Mouse (Mus musculus) testis, postnatal 10 days (tissue): ENCODE measurements around the gene Lrrc25.

Experiments
- DNase-seq: peaks from one replicate; pipeline ENCODE4 v3.0.0; 2021; ENCODE audit warnings: low spot score

Lrrc25 gene

DNA sequence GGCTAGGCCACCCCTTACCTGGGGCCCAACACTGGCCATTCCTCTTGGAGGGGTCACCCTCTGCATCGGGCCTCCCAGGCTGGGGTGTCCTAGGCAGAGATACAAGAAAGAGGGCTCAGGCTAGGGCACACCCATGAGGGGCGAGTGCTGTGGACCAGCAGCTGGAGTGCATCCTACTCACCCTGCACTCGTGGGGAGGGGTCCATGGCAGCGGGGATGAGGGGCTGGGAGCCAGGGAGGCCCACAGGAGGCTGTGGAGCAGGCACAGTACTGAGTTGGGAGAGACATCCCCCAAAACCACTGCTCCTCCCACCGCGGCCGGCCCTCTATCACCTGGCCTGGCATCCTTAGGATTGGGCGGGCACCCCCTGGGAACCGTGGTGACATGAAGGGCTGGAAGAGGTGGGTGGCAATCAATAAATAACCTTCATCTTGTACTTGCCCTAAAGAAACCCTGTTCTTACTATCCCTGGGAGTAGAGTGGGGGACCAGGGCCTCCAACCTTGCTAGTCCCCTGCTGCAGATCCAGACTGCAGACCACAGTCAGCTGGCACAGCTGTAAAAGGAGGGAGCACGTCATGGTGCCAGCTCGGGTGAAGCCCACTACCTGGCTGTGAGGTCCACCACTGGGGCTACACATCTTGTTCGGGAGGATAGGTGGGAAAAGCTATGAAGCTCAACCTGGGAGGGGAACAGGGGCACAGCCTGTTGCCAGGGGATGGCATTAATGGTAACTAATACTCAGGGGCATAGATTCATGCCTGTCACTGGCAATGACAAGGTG, 16.3 kb upstream of the Lrrc25 start:
- no peak for DNase-seq

DNA sequence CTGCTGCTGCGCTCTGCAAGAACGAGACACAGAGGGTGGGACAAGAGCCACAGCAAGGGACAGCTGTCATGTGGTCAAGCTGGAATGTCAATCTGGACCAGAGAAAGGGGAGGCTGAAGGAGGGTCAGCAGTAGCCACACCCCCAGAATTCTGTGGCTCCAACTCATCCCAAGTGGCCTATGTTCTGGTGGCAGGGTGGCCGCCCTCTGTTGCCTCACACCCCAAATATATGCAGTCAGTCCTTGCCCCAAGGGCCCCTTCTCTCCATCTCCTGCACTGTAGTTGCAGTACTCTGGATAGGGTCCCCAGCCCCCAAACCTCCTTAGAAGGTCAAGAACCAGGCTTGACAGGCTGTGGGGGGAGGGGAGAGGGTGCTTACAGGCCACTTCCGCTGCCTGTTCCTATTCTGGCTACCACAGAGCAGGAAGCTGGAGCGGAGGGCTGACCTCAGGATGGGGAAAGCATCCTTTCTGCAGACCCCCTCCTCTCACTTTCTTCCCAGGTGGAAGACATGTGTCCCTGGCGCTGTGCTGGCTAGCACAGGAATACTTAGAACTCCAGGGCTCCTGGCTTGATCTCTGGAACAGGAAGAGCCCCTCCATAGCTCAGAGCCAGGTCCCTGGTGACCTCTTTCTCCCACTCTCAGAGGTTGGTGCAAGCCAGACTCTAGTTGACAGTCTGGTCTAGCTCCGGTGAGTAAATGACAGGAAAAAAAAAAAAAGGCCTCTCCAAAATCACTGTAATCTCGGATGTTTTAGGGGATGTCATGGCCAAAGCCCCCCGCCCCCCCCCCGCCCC, 15.3 kb upstream of the Lrrc25 start:
- no peak for DNase-seq

DNA sequence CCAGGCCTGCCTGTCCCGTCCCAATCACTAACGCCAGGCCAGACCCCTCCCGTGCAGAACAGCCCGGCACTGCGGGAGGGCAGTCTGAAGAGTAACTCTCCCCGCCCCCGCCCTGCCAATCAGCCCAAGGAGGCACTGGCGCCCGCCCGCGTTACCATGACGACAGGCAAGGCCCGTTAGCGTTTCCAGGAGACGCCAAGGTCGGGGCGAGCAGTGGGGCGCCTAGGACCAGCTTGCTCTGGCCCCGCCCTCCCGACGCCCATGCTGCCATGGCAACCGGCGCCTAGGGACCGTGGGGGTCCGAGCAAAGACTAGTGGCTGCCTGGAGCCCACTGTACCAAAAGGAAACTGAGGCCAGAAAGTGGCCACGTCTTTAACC, 14.7 kb upstream of the Lrrc25 start:
- peak; percentile 93 for DNase-seq

DNA sequence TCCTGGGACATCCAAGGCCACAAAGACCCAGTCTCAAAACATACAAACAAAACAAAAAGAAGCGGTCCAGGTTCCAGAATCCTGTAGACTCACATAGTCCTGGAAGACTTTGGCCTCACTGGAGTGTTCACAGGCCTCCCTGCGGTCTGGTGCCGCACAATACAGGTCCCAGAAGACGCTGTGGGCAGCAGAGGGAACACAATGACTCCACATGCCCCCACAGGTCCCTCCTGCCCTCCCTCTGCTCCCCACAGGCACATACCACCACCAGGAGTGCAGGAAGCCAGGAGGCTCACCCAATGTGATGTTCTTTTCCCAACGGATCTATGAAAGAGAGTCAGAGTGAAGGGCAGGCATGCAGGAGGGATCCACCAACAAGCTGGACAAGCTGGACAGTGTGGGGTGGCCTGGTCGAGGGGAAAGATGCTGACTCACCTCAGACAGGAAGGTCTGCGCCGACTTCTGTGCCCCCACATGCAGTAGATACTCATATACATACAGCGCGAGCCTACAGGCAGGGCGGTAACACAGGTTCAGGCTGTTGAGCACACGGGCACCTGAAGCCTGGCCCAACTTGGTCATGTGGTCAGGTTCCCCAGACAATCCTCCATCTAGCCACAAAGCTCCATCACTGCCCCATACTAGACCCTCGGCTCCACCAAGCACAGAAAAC, 13.7 kb upstream of the Lrrc25 start:
- no peak for DNase-seq

DNA sequence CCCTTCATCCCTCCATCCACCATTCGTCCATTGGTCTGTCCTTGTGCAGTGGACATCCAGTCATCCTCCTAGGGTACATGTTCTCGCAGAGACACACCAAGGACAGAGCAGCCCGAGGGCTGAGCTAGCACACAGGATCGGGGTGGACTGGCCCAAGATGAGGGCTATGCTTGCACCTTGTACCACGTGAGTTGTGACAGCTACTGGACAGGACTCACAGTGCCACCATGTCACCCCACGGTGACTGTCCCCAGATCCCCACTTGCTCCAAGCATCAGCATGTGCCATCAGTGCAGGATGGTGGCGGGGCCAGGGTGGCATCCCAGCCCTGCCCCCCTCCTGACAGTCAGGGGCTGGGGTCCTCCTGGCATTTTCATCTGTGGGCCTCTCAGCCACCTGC, 11.4 kb upstream of the Lrrc25 start:
- no peak for DNase-seq

DNA sequence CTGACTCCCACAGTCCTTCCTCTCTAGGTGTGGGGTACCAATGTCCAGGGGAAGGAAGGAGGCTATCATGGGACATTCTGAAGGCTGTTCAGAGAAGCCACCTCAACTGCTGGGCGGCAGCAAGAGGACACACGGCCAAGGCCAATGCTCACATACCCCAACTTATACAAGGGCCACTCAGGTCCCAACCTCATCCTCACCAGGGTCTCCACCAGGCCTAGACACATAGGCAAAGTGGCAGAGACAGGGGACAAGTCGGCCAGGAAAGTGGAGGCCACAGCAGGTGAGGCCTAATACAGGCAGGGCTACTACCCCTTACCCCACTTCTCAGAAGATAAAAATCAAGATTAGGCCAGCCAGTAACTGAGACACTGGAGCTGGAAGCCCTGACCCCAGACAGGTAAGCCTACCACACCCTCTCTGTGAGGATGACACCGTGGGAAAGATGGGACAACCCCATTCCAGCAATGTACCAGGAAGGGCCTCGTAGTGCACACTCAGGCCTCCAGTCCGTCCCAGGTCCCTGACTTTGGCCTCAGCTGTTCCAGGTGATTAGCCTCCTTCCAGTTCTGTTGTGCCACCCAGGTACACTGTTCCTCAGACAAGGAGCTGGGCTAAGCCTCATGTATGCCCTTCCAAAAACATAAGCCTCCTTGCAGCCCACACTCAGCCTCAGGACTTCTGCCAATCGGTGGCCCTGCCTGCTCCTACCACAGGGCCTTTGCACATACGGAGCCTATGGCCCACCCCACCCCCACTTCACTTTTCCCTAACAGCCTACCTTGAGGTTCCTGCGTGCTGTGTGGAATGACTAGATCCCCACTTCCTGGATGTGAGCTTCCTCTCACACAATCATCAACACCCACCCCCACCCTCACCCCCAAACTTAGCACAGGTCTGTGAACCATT, 9.8 kb upstream of the Lrrc25 start:
- no peak for DNase-seq

DNA sequence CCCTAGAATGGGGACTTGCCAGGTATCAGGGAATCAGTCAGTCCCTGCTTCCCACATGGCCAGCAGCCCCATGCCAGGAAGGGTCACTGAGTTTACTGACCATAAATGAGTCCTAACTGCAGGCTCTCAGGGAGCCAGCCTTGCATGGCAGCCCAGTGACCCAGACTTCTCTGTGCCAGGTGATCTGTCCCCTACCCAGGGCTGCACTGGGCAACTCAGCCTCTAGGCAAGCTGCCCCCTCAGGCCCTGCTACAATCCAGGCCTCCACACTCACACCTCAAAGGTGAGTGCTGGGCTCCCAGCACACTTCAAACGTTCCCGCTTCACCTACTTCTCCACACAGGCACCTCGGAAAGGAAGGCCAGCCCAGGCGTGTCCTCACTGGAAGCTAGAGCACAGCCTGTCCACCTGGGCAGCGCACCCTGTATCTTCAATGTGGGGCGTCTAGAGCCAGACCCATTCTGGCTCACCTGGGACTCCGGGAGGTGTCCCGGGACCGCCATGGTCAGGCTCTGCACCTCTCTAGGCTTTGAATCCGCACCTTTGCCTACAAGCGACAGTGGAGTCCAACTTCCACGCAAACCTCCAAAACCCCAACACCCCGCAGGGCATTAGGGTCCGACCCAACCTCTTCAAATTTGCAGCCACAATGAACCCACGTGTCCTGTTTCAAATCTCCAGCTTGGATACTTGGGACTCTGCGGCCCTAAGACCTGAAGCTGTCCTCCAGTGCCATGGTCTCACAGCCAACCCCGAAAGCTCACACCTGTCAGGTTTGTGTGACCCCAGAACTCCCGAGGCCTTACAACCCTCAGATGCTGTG, 9.0 kb upstream of the Lrrc25 start:
- no peak for DNase-seq

DNA sequence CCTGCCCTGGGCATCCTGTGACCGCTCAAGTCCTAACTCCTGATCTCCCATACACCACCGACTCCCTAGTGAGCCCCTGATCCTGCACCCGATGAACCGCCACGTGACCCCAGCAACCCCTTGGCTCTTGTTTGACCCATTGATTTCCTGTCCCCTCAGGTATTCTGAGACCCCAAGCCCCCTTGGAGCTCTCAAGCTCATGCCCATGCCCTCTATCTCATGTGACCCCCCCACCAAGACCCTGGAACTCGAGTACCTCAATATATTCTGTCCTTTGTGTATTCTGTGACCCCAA, 8.4 kb upstream of the Lrrc25 start:
- DNase-seq: no peak

DNA sequence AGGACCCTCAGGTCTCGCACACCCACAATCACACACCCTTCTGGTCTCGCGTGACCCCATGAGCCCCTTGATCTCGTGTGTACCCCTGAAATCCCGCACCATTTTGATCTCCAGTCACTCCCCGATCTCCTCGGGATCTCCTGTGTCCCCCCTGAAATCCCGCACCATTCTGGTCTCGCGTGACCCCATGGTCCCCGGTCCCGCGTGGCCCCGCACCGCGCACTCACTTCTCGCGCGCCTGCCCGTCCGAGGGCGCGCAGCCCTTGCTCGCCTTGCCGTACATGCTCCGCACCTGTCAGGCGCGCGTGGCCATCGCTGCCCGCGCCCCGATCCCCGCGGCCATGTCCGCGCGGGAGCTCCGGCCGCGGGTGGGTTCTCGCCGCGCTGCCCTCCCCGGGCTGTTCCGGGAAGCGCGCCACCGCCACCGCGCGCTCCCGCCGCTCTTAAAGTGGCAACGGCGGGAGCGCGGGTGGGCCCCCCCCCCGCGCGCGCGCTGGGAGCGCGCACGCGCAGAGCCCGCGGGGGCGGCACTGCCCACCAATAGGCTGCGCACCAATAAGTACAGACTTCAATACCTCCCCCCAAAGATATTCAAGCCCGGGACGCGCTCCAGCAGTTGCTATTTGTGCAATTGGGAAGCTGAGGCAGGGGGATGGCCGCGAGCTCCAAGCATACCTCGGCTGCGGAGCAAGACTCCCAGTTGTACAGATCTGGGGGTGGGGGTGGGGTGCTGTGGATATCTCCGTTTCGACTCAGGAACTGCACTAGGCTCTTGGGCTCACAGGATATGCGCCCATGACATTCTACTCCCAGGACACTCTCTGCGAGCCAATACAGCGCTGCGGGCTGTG, 7.8 kb upstream of the Lrrc25 start:
- peak; percentile 75 for DNase-seq

DNA sequence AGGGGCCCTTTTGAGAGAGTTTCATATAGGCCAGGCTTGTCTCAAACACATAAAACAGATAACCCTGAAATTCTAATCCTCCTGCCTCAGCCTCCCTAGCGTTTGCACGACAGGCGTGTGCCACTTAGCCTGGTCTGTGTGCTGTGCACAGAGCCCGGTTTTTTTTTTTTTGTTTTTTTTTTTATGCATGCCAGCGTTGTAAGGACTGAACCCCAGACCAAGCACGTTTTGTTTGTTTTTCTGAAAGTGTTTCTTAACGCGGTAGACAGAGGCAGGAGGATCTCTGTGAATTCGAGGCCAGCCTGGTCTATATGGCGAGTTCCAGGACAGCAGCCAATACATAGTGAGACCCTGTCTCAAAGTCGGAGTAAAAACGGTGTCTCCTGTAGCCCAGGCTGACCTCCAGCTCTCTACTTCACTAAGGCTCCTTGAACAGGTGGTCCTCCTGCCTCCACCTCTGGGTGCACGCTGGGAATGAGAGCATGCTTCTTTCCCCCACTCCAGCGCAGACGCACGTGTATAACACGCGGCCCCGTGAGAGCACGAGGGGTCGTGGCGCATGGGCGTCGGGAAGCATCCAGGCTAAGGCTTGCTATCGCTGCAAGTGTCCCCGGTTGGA, 7.1 kb upstream of the Lrrc25 start, which contains the start of gene Ssbp4:
Gene Ssbp4, minus strand, starts transcription at position 124 of the 619 bp plus-strand sequence.
- DNase-seq: no peak

DNA sequence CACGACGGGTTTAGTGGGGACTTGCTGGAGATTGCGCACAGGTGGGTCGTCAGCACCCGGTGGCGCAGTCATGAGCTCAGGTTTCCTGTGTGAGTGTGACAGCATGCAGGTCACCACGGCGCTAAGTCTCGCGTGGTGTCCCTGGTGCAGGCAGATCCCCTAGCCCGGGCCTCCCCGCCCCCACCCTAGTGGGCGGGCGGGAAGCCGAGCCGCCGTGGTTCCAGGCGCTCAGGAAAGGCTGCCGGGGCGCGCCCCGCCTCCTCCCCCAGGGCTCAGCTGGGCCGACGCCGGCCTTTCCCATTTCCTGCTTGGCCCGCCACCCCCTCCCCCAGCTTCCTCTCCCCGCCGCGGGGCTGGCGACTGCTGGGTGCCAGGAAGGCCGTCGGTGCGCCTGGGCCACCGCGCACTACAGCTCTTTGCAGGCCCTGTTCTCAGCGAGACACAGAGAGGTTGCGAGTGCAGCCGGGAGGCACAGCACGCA, 6.5 kb upstream of the Lrrc25 start:
- peak; percentile 94 for DNase-seq

DNA sequence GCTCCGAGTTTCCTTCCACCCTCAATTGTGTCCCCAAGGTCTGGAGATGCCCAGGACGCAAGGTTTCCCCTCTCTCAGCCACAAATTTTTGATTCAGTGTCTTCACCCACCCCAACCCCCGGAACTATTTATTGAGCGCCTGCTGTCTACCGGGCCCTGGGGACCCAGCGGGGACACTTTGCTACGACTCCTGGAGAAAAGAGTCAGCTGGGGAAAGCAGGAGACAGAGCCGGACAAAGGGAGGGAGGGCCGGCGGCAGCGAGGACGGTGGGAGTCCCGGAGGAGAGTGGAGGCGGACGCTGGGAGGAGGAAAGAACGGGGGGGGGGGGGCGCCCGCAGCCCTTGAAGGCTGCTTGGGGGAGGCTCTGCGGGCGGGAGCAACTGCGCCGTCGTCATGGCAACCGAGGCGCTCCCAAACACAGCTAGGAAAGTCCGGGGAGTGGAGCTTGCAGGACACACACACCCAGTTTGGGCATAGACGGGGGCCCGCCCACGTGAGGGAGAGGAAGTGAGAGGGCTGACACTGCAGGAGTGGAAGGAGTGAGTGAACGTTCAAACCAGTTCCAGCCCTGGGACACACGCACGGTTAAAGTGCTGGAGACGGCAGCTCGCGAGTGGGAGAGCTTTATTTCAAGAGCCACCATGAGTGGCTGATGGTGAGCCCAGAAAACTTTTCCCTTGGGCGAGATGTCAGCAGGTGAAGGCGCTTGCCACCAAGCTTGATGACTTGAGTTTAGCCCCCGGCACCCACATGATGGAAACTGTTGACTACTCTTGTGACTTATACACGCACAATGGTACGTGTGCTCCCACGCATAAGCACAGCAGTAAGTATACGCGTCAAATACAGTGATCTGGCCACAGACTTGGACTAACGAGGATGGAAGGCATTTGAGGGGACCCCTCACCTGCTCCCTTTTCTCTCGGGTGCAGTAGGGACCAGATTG, 5.8 kb upstream of the Lrrc25 start:
- peak; percentile 94 for DNase-seq

DNA sequence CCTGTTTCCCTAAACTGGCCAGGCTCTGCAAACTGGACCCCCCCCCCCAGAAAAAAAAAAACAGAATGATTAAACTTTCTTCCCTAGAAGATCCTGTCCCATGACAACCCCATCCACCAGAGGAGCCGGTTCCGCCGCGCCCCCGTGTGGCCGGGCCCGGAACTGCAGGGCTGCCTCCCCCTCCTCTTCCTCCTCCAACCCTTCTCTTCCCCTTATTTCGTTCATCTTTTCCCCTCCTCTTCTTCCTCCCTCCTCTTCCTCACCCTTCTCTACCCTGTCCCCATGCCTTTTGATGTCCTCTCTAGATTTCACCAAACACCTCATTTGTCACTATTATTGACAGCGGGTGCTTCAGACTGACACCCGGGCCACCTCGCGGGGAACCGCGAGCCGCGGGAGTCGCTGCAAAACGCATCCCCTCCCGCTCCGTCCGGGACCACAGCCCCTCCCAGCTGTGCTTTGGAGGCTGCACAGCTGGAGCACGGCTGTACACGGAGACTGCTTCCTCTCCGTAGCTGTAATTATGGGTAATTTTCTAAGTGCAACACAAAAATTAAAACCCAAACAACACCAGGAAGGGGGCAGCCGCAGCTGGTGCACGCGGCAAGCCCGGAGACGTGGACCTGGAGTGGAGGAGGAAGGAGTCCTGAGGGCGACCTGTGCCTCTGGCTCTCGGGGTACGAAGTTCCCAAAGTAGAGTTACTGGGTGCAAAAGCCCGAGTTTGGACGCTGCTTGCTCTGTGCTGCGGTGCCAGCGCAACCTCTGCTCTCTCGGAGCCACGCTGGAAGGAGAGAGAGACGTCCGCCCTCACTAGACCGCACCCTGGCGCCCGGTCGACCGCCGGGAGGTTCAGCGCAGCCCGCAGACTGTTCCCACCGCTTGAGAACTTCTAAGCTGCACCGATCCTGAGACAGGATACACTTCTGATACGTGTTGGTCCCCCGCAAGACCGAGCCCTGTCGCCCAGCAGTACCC, 4.9 kb upstream of the Lrrc25 start:
- peak; percentile 96 for DNase-seq

DNA sequence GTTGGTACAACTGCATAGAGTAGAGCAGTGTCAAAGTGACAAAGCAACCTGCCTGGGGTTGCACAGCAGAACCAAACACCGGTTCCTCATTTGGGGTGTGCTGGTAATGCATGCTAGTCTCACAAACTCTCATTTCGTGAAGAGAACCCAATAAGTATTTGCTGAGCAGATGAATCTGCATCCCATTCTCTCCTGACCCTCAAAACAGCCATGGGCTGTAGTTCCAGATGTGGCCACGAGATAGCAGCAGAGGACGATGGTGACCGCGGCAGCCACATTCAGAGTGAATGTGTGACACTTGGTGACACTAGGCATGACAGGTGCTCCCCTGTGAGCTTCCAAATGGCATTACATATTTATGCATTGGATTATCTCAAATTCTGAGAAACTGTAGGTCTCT, 4.1 kb upstream of the Lrrc25 start:
- DNase-seq: peak; percentile 92

DNA sequence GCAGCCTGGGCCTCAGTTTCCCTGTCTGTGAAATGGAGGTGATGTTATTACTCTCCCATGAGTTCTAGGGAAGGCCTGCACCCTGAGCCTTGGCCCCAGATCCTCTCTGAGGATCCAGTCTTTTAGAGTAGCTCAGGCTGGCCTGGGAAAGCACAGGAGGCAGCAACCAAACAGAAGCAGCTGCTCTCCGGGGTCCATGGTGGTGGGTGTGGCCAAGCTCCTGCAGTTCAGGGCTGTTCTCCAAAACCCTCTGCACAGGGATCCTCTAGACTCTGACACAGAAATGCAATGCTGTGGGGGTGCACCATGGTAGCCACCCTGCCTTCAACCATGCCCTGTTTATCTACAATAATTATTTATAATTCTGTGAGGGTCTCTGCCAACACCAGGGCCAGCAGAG, 2.2 kb upstream of the Lrrc25 start:
- no peak for DNase-seq

DNA sequence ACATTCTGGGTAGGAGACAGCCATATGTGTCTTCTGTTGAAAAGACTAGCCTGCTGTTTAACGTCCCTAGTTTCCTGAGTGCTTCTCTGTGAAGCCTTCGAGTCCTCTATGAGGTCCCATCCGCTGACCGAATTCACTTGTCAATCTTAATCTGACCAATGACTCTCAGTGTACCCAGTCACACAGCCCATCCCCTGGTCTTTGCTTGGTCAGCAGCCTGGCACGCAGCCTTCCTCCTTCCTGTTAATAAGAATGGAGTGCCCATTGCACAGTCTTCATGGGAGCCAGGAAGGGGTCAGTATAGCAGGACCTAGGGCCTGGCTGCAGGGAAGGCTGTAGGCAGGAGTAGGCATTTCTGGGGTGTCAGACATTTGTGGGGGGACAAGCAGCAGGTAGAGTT, 1.5 kb upstream of the Lrrc25 start:
- DNase-seq: no peak

DNA sequence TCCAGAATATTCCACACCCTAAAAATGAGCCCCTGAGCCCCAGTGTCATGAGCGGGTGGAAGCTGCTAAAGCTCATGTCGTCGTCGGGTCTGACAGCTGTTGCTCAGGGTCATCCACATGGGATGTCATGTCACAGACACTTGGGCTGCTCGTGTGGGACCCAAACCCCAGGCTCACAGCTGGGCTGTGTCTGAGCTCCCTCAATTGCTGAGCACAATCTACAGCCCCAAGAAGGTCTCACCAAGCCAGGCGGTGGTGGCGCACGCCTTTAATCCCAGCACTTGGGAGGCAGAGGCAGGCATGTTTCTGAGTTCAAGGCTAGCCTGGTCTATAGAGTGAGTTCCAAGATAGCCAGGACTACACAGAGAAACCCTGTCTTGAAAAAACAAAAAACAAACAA, 674 bp upstream of the Lrrc25 start:
- DNase-seq: no peak
